Mouse (Mus musculus): ENCODE measurements around the gene Enah. TPM values are rescaled to one million over a fixed set of nuclear protein-coding genes. Genes with fewer than 3 reads are reported as not detected.
A peak's percentile ranks its signal among the peaks of the same experiment; 100 is the strongest.

Enah gene
- polyA plus RNA-seq, 1 experiment from 2014 or later: 24.9 TPM

DNA sequence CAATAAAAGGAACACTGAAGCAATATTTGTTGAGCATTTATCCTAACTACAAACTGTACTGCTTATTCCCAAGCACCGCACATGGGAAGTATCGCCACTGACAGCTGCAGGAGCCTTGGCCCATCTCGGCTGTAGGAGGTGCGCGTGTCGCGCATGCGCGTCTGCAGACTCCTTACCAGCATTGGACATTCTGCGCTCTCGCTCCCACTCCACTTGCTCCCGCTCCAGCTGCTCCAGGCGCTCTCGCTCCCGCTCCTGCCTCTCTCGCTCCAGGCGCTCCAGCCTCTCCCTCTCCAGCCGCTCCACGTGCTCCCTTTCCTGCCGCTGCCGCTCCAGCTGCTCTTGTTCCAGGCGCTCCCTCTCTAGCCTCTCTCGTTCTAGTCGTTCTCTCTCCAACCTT, 96.4 kb downstream of the Enah start:
- Histone ChIP-seq H3K4me3 (ENCODE audit: low read depth, low read length) (no peak overlapping the region), H3K9me3 (ENCODE audit: control insufficient read depth, low read length) (no peaks in the 10 kb centered on the region), H3K4me1 (replicated peaks; ENCODE audit: control insufficient read depth, insufficient read depth, low read length) (no peaks in the 10 kb centered on the region), H3K27ac (ENCODE audit: low read depth) (0 out of 2 replicates have a peak overlapping the region, but pooled peaks have one; percentile 22), H3K27me3 (replicated peaks; ENCODE audit: control insufficient read depth, insufficient read depth, low read length) (no peaks in the 10 kb centered on the region), H3K9ac (ENCODE audit: low read length) (no peak overlapping the region), H3K4me2 (ENCODE audit: low read length) (no peak overlapping the region), H3K36me3 (ENCODE audit: control insufficient read depth, insufficient read depth, low read length) (peaks cover 28% of the 10 kb centered on the region)
- ATAC-seq (replicated peaks; ENCODE audit: low FRiP score, low TSS enrichment, low read depth) (no peak), DNase-seq (ENCODE audit: low spot score) (no peak)
- WGBS: 70% methylated on average over 24 of the region's 24 CpGs

DNA sequence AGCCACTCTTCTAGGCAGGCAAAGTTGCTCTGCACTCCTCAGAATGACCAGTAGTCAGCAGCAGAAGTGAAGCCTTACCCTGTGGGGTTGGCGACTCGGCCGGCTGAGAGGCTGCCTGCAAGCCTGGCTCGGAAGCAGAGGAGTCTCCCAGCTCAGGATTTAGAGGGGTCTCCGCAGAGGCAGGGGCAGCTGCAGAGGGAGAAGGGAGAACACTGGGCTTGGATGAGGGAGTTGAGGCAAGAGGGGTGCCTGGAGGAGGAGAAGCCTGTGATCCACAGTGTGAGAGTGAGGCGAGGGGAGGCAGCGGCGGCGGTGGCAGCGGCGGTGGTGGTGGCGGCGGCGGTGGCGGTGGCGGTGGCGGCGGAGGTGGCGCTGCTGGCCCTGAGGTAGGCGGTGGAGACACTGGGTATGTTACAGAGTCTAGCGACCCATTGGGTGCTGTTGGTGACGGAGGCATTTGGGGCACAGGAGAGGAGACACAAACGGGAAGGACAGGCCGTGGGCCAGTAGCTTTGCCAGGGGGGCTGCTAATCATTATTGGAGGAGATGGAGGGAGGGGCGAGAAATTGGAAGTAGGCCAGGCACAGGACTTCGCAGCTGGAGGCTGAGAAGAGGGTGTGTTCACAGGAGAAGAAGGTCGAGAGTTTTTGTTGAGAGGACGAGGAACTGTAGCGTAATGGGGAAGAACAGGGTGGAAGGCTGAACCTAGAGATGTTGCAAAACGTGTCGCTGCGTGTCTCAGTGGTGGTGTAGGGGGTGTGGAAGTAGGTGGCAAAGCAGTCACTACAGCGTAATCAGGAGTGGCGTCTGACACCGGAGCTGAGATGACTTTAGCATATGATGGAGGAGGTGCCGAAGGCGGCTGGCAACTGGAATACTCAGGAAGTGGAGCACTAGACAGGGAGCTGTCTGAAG, 98.0 kb downstream of the Enah start:
- Histone ChIP-seq H3K27ac (ENCODE audit: low read depth) (no peak overlapping the region), H3K4me2 (ENCODE audit: low read length) (no peak overlapping the region), H3K4me3 (ENCODE audit: low read depth, low read length) (no peak overlapping the region), H3K36me3 (ENCODE audit: control insufficient read depth, insufficient read depth, low read length) (peaks cover 39% of the 10 kb centered on the region), H3K9ac (ENCODE audit: low read length) (no peak overlapping the region), H3K9me3 (ENCODE audit: control insufficient read depth, low read length) (no peaks in the 10 kb centered on the region), H3K27me3 (replicated peaks; ENCODE audit: control insufficient read depth, insufficient read depth, low read length) (no peaks in the 10 kb centered on the region), H3K4me1 (replicated peaks; ENCODE audit: control insufficient read depth, insufficient read depth, low read length) (no peaks in the 10 kb centered on the region)
- 72% methylated on average over 37 of the region's 37 CpGs for WGBS
- ATAC-seq (replicated peaks; ENCODE audit: low FRiP score, low TSS enrichment, low read depth) (no peak), DNase-seq (ENCODE audit: low spot score) (no peak)

DNA sequence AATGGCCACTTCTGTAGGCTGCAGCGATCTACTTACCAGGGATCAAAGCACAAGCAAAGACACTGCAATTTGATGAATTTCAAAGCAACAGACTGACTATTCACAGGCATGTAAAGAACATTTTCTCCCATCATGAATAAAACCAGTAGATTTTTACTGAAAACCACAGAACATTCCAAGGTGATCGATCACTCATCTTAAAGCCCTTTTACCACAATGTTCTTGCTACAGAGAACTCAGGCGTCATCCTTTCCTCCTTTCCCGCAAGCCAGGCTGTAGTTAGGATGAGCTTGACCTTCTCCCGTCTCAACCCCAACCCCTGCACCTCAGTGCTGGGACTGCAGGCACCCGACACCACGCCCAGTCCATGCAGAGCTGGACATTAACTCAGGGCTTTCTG, 107.9 kb downstream of the Enah start:
- ATAC-seq (replicated peaks; ENCODE audit: low FRiP score, low TSS enrichment, low read depth): no peak
- Histone ChIP-seq H3K27me3 (replicated peaks; ENCODE audit: control insufficient read depth, insufficient read depth, low read length) (no peaks in the 10 kb centered on the region), H3K27ac (ENCODE audit: low read depth) (no peak overlapping the region), H3K4me1 (replicated peaks; ENCODE audit: control insufficient read depth, insufficient read depth, low read length) (no peaks in the 10 kb centered on the region), H3K9me3 (ENCODE audit: control insufficient read depth, low read length) (no peaks in the 10 kb centered on the region), H3K36me3 (ENCODE audit: control insufficient read depth, insufficient read depth, low read length) (peaks cover 43% of the 10 kb centered on the region), H3K4me2 (ENCODE audit: low read length) (no peak overlapping the region), H3K4me3 (ENCODE audit: low read depth, low read length) (no peak overlapping the region), H3K9ac (ENCODE audit: low read length) (no peak overlapping the region)
- 93% methylated on average over 7 of the region's 7 CpGs for WGBS
- no peak for DNase-seq (ENCODE audit: low spot score)

DNA sequence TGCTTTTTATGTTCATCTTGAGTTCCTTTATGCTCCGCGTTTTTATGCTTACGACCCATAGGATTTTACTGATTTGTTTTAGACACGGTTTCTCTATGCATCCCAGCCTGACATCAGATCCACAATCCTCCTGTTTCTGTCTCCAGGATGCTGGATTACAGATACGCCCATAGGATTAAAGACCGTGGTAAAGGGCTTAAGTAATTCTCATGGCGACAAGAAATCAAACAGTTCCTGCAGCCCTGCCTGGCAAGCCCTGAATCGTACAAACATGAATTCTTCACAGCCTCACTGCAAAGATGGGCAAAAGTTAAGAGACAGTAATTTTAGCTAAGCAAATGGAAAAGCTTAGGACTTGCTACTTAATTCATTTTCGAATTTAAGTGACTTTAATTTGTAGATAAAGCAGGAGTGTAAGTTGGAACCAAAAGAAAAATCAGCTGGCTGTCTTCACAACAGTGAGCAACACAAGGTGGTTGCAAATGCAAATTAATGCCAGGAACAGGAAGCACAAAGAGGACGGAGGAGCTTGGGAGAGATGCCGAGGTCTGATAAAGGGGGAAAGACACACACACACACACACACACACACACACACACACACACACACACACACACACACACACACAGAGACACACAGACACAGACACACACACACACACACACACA, 118.0 kb downstream of the Enah start:
- Histone ChIP-seq H3K4me2 (ENCODE audit: low read length) (no peak overlapping the region), H3K9ac (ENCODE audit: low read length) (no peak overlapping the region), H3K36me3 (ENCODE audit: control insufficient read depth, insufficient read depth, low read length) (peaks cover 43% of the 10 kb centered on the region), H3K4me3 (ENCODE audit: low read depth, low read length) (no peak overlapping the region), H3K9me3 (ENCODE audit: control insufficient read depth, low read length) (no peaks in the 10 kb centered on the region), H3K27me3 (replicated peaks; ENCODE audit: control insufficient read depth, insufficient read depth, low read length) (no peaks in the 10 kb centered on the region), H3K4me1 (replicated peaks; ENCODE audit: control insufficient read depth, insufficient read depth, low read length) (no peaks in the 10 kb centered on the region; the same call in 1 of the 2 replicates), H3K27ac (ENCODE audit: low read depth) (no peak overlapping the region)
- DNase-seq (ENCODE audit: low spot score) (no peak), ATAC-seq (replicated peaks; ENCODE audit: low FRiP score, low TSS enrichment, low read depth) (no peak)
- 84% methylated on average over 11 of the region's 11 CpGs for WGBS

DNA sequence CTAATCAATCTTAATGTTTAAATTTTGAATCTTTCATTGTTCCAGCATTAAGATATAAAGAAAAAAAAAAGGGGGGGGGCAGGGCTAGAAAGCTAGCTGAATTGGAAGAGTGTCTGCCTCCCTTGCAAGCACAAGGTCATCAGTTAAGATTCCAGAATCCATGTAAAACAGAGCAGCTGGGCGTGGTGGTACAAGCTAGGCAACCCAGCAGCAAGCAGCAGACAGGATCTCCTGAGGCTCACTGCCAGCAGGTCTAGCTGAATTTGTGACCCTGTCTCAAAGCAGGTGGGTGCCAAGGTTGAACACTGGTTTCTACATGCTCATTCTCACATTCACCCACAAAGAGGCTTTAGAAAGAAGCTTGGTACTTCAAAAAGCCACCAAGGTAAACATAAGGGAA, 118.9 kb downstream of the Enah start:
- H3K4me2 ChIP-seq (ENCODE audit: low read length): no peak overlapping the region
- 55% methylated on average over 1 of the region's 1 CpGs for WGBS
- H3K27ac ChIP-seq (ENCODE audit: low read depth): no peak overlapping the region
- ATAC-seq (replicated peaks; ENCODE audit: low FRiP score, low TSS enrichment, low read depth) (no peak), DNase-seq (ENCODE audit: low spot score) (peak; percentile 20)
- peaks cover 33% of the 10 kb centered on the region for H3K36me3 ChIP-seq (ENCODE audit: control insufficient read depth, insufficient read depth, low read length)
- H3K9ac ChIP-seq (ENCODE audit: low read length): no peak overlapping the region
- no peak overlapping the region for H3K4me3 ChIP-seq (ENCODE audit: low read depth, low read length)
- no peaks in the 10 kb centered on the region; the same call in 1 of the 2 replicates for H3K4me1 ChIP-seq (replicated peaks; ENCODE audit: control insufficient read depth, insufficient read depth, low read length)
- no peaks in the 10 kb centered on the region for H3K9me3 ChIP-seq (ENCODE audit: control insufficient read depth, low read length)
- no peaks in the 10 kb centered on the region for H3K27me3 ChIP-seq (replicated peaks; ENCODE audit: control insufficient read depth, insufficient read depth, low read length)

DNA sequence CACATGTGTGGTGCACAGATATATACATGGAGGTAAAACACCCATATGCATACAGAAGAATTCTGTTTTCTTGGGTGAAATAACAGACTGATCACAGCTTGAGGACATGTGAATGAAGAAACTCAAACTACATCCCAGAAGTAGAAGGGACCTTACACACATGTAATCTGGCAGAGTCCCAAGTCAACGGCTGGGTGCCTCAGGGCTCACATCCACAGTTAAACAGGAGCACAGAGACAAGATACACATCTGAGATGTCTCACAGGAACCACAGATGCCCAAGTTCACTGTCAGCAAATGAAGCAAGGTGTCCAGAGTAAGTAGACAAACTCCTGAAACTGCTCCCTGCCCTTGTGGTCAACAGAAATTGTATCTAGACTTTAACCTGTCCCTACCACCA, 120.8 kb downstream of the Enah start:
- ATAC-seq (replicated peaks; ENCODE audit: low FRiP score, low TSS enrichment, low read depth) (no peak), DNase-seq (ENCODE audit: low spot score) (no peak)
- Histone ChIP-seq H3K9ac (ENCODE audit: low read length) (no peak overlapping the region), H3K36me3 (ENCODE audit: control insufficient read depth, insufficient read depth, low read length) (peaks cover 15% of the 10 kb centered on the region; the same call in 1 of the 2 replicates), H3K27me3 (replicated peaks; ENCODE audit: control insufficient read depth, insufficient read depth, low read length) (no peaks in the 10 kb centered on the region), H3K27ac (ENCODE audit: low read depth) (no peak overlapping the region), H3K4me2 (ENCODE audit: low read length) (no peak overlapping the region), H3K4me1 (replicated peaks; ENCODE audit: control insufficient read depth, insufficient read depth, low read length) (no peaks in the 10 kb centered on the region; the same call in 1 of the 2 replicates), H3K9me3 (ENCODE audit: control insufficient read depth, low read length) (no peaks in the 10 kb centered on the region), H3K4me3 (ENCODE audit: low read depth, low read length) (no peak overlapping the region)
- 65% methylated on average over 1 of the region's 1 CpGs for WGBS

DNA sequence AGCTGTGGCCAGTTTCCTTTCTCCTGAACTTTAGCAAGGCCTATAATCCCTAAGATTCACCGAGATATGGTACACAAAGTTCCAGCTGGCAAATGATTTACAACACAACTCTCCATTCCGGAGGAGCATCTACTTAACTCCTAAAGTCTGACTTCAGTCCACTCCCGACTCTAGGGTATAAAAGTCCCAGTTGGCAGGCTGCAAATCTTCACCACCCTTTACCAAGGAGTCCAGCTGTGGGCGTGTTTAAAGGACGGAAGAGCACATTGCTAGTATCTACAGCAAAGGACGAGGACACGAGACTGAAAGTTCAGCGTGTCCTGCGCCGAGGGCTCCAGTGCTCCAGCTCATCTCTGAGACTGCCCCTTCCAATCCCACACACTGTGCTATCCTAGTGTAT, 122.8 kb downstream of the Enah start:
- no peak overlapping the region for H3K27ac ChIP-seq (ENCODE audit: low read depth)
- ATAC-seq (replicated peaks; ENCODE audit: low FRiP score, low TSS enrichment, low read depth) (no peak), DNase-seq (ENCODE audit: low spot score) (no peak)
- H3K4me3 ChIP-seq (ENCODE audit: low read depth, low read length): no peak overlapping the region
- no peaks in the 10 kb centered on the region for H3K9me3 ChIP-seq (ENCODE audit: control insufficient read depth, low read length)
- no peaks in the 10 kb centered on the region; the same call in 1 of the 2 replicates for H3K4me1 ChIP-seq (replicated peaks; ENCODE audit: control insufficient read depth, insufficient read depth, low read length)
- H3K27me3 ChIP-seq (replicated peaks; ENCODE audit: control insufficient read depth, insufficient read depth, low read length): no peaks in the 10 kb centered on the region
- no peaks in the 10 kb centered on the region for H3K36me3 ChIP-seq (ENCODE audit: control insufficient read depth, insufficient read depth, low read length)
- H3K4me2 ChIP-seq (ENCODE audit: low read length): no peak overlapping the region
- H3K9ac ChIP-seq (ENCODE audit: low read length): no peak overlapping the region
- 69% methylated on average over 10 of the region's 10 CpGs for WGBS

DNA sequence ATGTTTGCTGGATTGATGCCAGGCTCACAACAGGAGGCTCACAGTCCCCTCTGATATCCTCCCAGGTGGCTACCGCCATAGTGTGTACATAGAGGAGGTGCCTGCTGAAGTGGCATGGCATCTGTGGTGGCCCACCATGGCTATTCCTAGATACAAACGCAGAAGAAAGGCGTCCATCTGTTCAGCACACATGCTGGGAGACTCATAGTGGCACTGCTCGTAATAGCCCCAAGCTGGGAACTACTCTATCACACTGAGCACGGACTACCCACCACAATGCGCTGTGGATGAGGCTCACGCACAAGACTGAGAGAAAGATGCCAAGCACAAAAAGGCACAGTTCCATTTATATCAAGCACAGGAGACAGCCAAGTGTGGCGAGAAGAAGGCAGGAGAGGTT, 126.1 kb downstream of the Enah start:
- Histone ChIP-seq H3K4me1 (replicated peaks; ENCODE audit: control insufficient read depth, insufficient read depth, low read length) (no peaks in the 10 kb centered on the region; the same call in 1 of the 2 replicates), H3K4me3 (ENCODE audit: low read depth, low read length) (no peak overlapping the region), H3K36me3 (ENCODE audit: control insufficient read depth, insufficient read depth, low read length) (no peaks in the 10 kb centered on the region), H3K9ac (ENCODE audit: low read length) (no peak overlapping the region), H3K27me3 (replicated peaks; ENCODE audit: control insufficient read depth, insufficient read depth, low read length) (no peaks in the 10 kb centered on the region), H3K4me2 (ENCODE audit: low read length) (no peak overlapping the region), H3K27ac (ENCODE audit: low read depth) (no peak overlapping the region), H3K9me3 (ENCODE audit: control insufficient read depth, low read length) (no peaks in the 10 kb centered on the region)
- WGBS: 83% methylated on average over 8 of the region's 8 CpGs
- DNase-seq (ENCODE audit: low spot score) (no peak), ATAC-seq (replicated peaks; ENCODE audit: low FRiP score, low TSS enrichment, low read depth) (no peak)

All from intestine, embryonic 14.5 days (tissue).